Mouse (Mus musculus): ENCODE data around the gene Alpk1. TPM values are rescaled to one million over a fixed set of nuclear protein-coding genes. Genes with fewer than 3 reads are reported as not detected.
A peak's percentile ranks its signal among the peaks of the same experiment; 100 is the strongest.

Gene Alpk1
- total RNA-seq, 2 experiments from 2014 or later, result 4.6 to 5.5 TPM

DNA sequence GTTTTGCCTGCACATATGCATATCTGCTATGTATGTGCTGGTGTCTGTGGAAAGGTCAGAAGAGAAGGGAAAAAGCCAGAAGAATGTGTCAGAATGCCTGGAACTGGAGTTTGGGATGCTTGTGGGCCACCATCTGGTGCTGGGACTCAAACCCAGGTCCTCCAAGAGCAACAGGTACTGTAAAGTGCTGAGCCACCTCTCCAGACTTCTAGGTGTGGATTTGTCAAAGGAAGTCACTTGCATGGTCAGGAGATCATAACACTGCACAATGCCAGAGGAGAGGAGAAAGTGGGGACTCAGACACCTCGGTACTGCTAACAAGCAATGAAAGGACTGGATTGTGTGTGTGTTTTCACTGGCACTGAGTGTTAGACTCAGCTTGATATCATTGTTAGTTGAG lies 150.1 kb downstream of the Alpk1 start:
- no peak for DNase-seq (ENCODE audit: extremely low spot score in 1 of 2, low spot score in 2 of 2)
- intact Hi-C loops (cut with DNase I), result loop anchor here (5.0 kb wide), 2 partner anchors 77 to 1587 kb away; no protein-coding TSS in a partner anchor

DNA sequence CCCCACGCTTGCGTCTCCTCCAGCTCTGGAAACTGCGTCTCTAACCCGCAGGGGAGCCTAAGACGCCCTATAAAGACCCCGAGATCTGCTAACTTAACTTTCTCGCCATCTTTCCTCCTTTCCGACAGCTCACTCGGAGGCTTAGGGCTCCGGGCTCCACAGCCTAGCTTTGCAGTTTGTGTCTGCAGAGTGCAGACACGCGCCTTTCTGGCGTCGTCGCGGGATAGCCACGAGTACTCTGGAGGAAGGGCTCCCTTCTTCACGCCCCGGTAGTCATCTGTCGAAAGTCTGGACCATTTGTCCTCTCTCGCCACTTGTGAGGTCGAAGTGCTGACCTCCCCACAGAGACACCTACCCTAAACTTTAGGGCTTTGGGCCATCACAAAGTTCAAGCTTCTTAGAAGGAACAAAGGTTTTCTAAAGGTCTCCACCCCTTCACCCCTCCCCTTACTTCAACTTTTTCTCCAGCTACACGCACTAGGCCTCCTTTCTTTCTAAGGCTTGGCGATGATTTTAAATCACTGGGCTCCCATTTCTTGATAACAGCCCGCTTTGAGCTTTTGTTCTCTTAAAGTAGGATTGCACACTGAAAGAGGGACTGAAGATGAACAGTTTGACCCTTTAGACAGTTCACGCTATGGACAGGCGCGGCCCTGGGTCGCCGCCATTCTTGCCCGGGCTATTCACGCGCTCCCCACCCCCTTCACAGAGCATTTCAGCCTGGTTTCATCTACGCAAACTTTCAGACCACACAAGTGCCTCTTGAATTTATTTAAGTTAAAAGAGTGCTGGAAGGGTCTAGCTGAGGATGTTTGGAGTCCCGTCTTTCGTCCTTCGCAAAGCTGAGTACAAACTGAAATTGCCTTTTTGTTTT lies 151.8 kb downstream of the Alpk1 start:
- H3K27ac ChIP-seq, result no peak overlapping the region
- DNase-seq (ENCODE audit: extremely low spot score in 1 of 2, low spot score in 2 of 2), result no peak

More for the DNA sequence above, 150.1 kb downstream of the Alpk1 start:
- Histone ChIP-seq H3K27ac (no peak overlapping the region), H3K4me3 (no peak overlapping the region)
- TF ChIP-seq CTCF (IDR thresholded peaks at IDR 0.05), result no peak

DNA sequence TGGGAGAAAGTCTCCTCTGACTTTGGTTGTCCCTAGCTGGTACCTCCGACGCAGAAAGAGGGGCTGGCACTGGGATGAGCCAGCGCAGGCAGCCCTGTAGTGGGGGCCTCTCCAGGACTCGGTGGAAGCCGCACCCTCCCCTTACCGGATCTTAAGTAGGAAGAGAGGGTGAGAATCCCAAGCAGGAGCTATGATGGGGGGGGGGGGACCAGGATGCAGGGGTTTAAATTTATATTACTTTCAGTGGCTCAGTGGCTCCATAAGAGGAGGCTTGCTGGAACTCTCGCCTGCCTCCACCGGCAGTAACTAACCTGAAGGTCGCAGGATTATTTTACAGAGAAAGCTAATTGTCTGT lies 152.4 kb downstream of the Alpk1 start:
- TF ChIP-seq CTCF (IDR thresholded peaks at IDR 0.05), result no peak
- intact Hi-C loops (cut with DNase I), result no loop called here
- DNase-seq (ENCODE audit: extremely low spot score in 1 of 2, low spot score in 2 of 2), result no peak
- H3K27ac ChIP-seq, result no peak overlapping the region
- H3K4me3 ChIP-seq, result no peak overlapping the region

More for the DNA sequence above, 151.8 kb downstream of the Alpk1 start:
- no peak for TF ChIP-seq CTCF (IDR thresholded peaks at IDR 0.05)
- H3K4me3 ChIP-seq, result no peak overlapping the region
- intact Hi-C loops (cut with DNase I), result no loop called here

DNA sequence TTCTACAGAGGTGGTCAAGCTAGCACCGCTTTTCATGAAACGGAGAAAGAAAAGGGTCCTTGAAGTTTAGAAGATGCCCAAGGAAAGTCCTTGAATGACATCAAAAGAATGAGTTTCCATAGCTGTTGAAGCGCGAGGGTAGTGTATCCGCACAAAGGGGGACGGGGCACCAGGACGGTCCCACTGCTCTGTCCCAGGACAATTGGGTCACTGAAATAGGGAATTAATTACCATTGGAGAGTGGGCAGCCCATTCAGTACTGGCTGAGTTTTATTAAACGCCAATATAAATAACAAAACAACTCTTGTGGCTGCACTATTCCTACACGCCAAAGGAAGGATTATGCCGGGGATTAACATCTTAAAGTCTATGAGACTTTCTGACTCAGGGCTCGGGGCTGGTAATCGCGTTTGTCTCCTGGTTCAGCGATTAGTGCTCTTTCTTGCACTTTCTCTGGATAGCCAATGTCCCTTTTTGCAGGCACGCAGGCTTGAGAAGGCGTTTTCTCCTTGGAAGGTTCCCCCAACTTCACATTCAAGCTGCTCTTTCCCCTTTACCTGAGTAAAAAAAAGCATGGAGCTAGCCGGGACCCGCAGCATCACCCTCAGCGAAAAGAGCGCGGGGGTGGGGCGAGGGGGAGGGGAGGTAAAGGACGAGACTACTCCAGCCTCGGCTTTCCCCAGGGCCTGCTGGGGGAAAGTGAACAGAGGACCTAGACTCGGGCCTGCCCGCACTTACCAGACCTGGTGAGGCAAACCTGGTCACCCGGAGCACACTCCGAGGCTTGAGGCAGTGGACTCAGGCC lies 153.0 kb downstream of the Alpk1 start:
- intact Hi-C loops (cut with DNase I), result no loop called here
- H3K4me3 ChIP-seq, result no peak overlapping the region
- DNase-seq (ENCODE audit: extremely low spot score in 1 of 2, low spot score in 2 of 2), result no peak
- H3K27ac ChIP-seq, result no peak overlapping the region
- TF ChIP-seq CTCF (IDR thresholded peaks at IDR 0.05), result no peak

DNA sequence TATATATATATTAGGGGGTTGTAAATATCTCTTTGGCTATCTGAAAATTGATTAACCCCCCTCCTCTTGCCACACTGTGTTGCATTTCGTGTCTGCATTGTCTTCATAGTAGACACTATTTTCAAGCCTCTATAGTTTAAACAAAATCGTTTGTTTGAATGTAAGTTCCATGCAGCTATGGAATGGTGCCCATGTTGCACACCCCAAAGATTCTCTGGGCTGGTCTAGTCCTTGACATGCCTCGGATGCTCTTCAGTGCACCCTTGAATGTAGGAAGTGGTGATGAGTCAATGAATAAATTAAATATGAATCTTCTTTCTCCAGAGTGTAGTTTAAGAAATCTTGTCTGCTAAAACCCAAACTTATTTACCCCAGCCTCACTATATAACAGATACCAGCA lies 153.8 kb downstream of the Alpk1 start:
- no peak for TF ChIP-seq CTCF (IDR thresholded peaks at IDR 0.05)
- Histone ChIP-seq H3K4me3 (no peak overlapping the region), H3K27ac (no peak overlapping the region)
- intact Hi-C loops (cut with DNase I), result no loop called here
- no peak for DNase-seq (ENCODE audit: extremely low spot score in 1 of 2, low spot score in 2 of 2)

DNA sequence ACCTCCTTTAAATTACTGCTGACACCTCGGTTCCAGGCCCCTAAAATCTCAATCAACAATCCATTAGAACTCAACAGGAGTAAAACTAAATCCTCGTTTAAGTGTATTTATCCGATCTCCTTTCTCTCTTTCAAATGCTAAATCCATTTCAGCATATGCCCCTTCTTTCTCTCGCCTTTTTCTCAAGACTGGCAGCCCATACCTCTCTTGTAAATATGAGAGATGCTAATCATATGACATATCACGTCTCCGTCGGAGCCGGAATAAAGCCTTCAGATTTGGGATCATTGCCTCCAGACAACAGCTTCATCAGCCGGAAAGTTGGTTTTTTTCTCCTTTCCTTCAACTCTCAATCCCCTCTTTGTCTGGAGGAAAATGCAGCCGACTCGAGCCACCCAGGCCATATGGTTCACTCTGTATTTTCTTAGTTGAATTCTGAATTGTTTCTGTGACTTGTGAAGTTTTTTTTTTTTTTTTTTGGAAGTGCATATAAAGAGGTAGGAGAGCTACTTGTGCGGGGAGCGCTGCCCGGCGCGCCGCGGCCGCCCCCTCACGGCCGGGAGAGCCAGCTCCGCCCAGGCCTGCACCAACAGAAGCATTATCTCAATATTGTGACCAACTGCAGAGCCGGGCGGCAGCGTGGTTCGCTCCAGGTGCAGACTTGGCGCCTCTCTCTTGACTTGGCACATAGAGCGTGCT lies 154.5 kb downstream of the Alpk1 start:
- intact Hi-C loops (cut with DNase I), result loop anchor here (1.0 to 2.0 kb wide), 2 partner anchors 133 to 323 kb away; no protein-coding TSS in a partner anchor
- Histone ChIP-seq H3K27ac (no peak overlapping the region), H3K4me3 (no peak overlapping the region)
- DNase-seq (ENCODE audit: extremely low spot score in 1 of 2, low spot score in 2 of 2), result no peak
- no peak for TF ChIP-seq CTCF (IDR thresholded peaks at IDR 0.05)

DNA sequence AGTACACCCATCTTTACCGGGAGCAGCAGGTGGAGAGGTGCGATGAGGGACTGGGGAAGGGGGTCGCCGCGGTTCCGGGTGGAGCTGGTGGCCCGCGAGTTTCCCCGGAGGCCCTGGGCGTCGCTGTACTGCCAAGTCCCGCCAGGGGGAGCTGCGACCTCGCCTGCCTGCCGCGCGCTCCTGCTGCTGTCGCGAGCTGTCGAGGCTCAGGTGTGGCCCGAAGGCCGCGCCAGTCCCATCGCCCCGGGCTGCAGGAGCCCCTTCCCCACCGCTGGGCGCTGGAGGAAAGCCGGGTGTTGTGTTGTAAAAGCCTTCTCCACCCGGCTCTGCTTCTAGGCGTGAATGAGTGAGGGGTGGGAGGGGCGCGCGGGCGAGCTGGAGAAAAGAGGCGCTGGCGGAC lies 155.0 kb downstream of the Alpk1 start:
- no peak overlapping the region for H3K4me3 ChIP-seq
- peak; percentile 87 for TF ChIP-seq CTCF (IDR thresholded peaks at IDR 0.05)
- intact Hi-C loops (cut with DNase I), result loop anchor here (1.0 to 2.0 kb wide), 2 partner anchors 134 to 324 kb away; no protein-coding TSS in a partner anchor
- peak; percentile 54 to 59 for DNase-seq (ENCODE audit: extremely low spot score in 1 of 2, low spot score in 2 of 2)
- no peak overlapping the region for H3K27ac ChIP-seq

Other genes with a start within 250 kb of the Alpk1 start
- gene Larp7, start 227.2 kb downstream of the Alpk1 start, total RNA-seq (2021), result 10 to 100 TPM; 16.8 to 19.2 TPM
- gene Zgrf1, start 227.0 kb downstream of the Alpk1 start, total RNA-seq (2021), result 1 to 10 TPM; 2.6 to 3.5 TPM
- gene Neurog2, start 147.4 kb downstream of the Alpk1 start, total RNA-seq (2021), result under 1 TPM; 0.25 to 0.65 TPM
- gene Tifa, start 9.3 kb upstream of the Alpk1 start, total RNA-seq (2021), result 1 to 10 TPM; 5.8 to 6.4 TPM
- gene Ap1ar, start 57.0 kb upstream of the Alpk1 start, total RNA-seq (2021), result 10 to 100 TPM; 81.7 to 89.0 TPM
- 1 to 10 TPM; 3.2 to 3.8 TPM for gene Fam241a, start 115.8 kb upstream of the Alpk1 start, total RNA-seq (2021)